Mouse (Mus musculus) liver, embryonic 16.5 days (tissue): ENCODE measurements around the gene Ackr4. TPM values are rescaled to one million over a fixed set of nuclear protein-coding genes. Genes with fewer than 3 reads are reported as not detected.
A peak's percentile ranks its signal among the peaks of the same experiment; 100 is the strongest.

Experiments used
- ATAC-seq: fragments of 200-750 bp; cut with Nextera tagmentation; 2 replicates; pipeline ENCODE4 v1.8.0; 2017; ENCODE audit warnings: low read depth, mild to moderate bottlenecking, moderate number of reproducible peaks, moderate library complexity
- H3K27ac ChIP-seq: fragments of 300-500 bp; sonication (generic); 2 replicates; pipeline ENCODE4 v1.5.1; 2014; ENCODE audit warnings: mild to moderate bottlenecking, low read length
- H3K27me3 ChIP-seq: fragments of 300-500 bp; sonication (generic); 2 replicates; pipeline ENCODE4 v1.6.1; 2014; ENCODE audit warnings: low read depth, low read length, mixed read lengths; ENCODE audit not compliant: control insufficient read depth, insufficient read depth
- H3K36me3 ChIP-seq: fragments of 300-500 bp; sonication (generic); 2 replicates; pipeline ENCODE4 v1.6.1; 2014; ENCODE audit warnings: mild to moderate bottlenecking; ENCODE audit not compliant: control insufficient read depth, insufficient read depth
- H3K4me1 ChIP-seq: fragments of 300-500 bp; sonication (generic); 2 replicates; pipeline ENCODE4 v1.6.1; 2014; ENCODE audit warnings: low read depth, low read length, mixed read lengths; ENCODE audit not compliant: control insufficient read depth
- H3K4me2 ChIP-seq: fragments of 300-500 bp; sonication (generic); 2 replicates; pipeline ENCODE4 v1.6.1; 2014; ENCODE audit warnings: low read depth, low read length, mixed read lengths
- H3K4me3 ChIP-seq: fragments of 300-500 bp; sonication (generic); 2 replicates; pipeline ENCODE4 v1.5.1; 2014; ENCODE audit warnings: low read depth, mild to moderate bottlenecking, low read length
- H3K9ac ChIP-seq: fragments of 300-500 bp; sonication (generic); 2 replicates; pipeline ENCODE4 v1.6.1; 2014; ENCODE audit warnings: low read depth, low read length
- H3K9me3 ChIP-seq: fragments of 300-500 bp; sonication (generic); replicated peaks from 2 replicates; pipeline ENCODE4 v1.6.1; 2016; ENCODE audit warnings: low read length; ENCODE audit not compliant: control insufficient read depth
- WGBS: fragments of 180-500 bp; shearing (Covaris S2); extraction: QIAGEN DNeasy Blood & Tissue Kit; methylation state at CpG from one replicate; pipeline ENCODE4 v1.1.7; 2014; ENCODE audit not compliant: insufficient replicate concordance; 5-methylcytosine and 5-hydroxymethylcytosine counted together
- polyA plus RNA-seq: library from polyadenylated mRNA; unstranded; fragments of >200 nt; fragmentation: Nextera tagmentation; extraction: Ambion mirVana; gene quantifications from 2 replicates; pipeline ENCODE4 v1.2.1, GENCODE M21; 2015

Gene Ackr4
- polyA plus RNA-seq, 1 experiment from 2014 or later, result 1.5 TPM

DNA sequence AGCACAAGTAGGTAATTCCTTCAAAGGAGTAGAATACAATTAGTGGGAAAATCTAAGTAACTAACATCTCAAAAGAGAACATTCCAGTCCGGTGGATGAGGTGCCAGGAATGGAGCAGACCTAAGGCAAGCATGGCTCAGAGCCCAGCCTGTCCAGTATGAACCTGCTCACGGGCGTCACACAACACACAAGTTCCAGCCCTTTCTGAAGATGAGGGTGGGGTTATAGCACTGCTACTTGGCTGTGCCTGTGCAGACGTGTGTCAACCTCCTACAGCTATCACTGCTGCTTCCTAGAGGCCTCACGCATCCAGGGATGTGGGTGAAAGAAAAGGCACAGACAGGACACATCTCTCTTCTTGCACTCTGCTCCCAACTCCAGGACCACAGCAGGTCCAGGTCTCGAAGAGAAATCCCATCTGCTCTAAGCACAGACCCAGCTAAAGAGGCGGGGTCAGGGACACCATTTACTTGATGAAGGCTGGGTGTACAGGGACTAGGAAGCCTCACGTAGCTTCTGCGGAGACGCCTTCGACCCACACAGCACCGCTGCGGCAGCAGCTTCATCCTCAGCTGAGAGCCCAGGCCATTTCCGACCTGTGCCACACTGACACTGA, 28.5 kb upstream of the Ackr4 start:
- 81% methylated on average over 14 of the region's 14 CpGs for WGBS
- no peaks in the 10 kb centered on the region for H3K9me3 ChIP-seq
- H3K36me3 ChIP-seq, result peaks cover 29% of the 10 kb centered on the region
- no peak overlapping the region for H3K4me3 ChIP-seq
- no peaks in the 10 kb centered on the region for H3K27me3 ChIP-seq
- ATAC-seq, result no peak
- H3K27ac ChIP-seq, result no peak overlapping the region
- no peaks in the 10 kb centered on the region for H3K4me1 ChIP-seq
- no peak overlapping the region for H3K4me2 ChIP-seq
- H3K9ac ChIP-seq, result no peak overlapping the region

DNA sequence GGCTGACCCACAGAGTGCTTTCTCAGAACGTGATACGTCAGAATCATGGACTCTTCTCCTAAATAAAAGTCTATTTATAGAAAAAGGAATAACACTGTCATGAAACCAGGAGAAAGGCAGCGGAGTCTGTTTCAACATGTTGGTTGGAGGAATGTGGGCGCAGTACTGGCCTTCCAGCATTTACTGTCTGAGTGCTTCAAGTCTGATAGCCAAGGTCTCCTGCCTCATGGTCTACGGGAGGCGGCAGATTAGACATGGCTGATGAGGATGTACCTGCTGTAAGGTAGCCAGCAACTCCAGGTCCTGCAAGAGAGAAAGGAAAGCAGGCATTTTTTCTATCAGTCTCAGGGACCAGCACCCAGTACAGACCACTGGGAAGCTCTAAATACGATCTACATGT, 25.4 kb upstream of the Ackr4 start:
- Histone ChIP-seq H3K36me3 (peaks cover 27% of the 10 kb centered on the region), H3K9me3 (no peaks in the 10 kb centered on the region), H3K4me1 (no peaks in the 10 kb centered on the region), H3K4me2 (no peak overlapping the region), H3K9ac (no peak overlapping the region), H3K27ac (no peak overlapping the region), H3K4me3 (no peak overlapping the region), H3K27me3 (no peaks in the 10 kb centered on the region)
- WGBS, result 84% methylated on average over 7 of the region's 7 CpGs
- no peak for ATAC-seq

DNA sequence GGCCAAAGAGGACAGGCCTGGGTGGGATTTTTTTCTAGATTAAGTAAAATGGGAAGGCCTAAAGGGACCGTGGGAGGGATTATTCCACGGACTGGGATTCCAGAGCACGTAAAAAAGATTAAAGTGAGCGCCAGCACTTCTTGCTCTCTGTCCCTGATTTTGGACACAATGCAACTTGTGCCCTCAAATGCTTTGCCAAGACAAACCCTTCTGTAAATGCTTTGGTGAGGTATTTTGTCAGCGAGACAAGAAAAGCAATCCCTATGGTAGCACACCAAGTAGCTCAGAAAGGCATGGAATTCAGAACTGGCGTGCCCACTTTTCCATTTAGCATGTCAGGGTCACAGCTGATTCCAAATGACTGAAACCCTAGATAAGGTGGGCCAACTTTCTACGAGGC, 22.2 kb upstream of the Ackr4 start:
- Histone ChIP-seq H3K4me1 (no peaks in the 10 kb centered on the region), H3K4me2 (no peak overlapping the region), H3K27ac (no peak overlapping the region), H3K4me3 (no peak overlapping the region), H3K27me3 (no peaks in the 10 kb centered on the region), H3K9ac (no peak overlapping the region), H3K36me3 (peaks cover 6% of the 10 kb centered on the region), H3K9me3 (no peaks in the 10 kb centered on the region)
- ATAC-seq, result no peak
- 73% methylated on average over 7 of the region's 7 CpGs for WGBS

DNA sequence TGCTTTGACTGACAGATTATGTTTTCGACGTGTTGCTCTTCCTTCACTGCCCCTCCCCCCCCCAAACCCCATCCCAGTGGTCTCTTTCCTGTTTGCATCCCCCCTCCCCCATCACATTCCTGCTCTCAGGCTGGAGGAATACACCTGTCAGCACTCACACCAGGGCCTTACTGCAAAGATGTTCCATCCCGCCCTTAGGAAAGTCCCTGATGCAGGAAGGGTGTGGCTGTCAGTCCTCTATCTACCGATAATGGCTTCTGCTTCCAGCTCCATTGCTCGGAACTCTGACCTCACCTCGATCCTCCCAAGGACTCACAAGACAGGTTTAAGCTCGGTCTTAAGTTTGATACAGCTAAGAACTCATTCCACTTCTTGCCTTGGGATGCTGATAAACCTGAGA, 19.9 kb upstream of the Ackr4 start:
- H3K9me3 ChIP-seq, result no peaks in the 10 kb centered on the region
- WGBS, result 72% methylated on average over 7 of the region's 7 CpGs
- ATAC-seq, result no peak
- no peak overlapping the region for H3K4me3 ChIP-seq
- H3K27ac ChIP-seq, result no peak overlapping the region
- no peaks in the 10 kb centered on the region for H3K4me1 ChIP-seq
- peaks cover 2% of the 10 kb centered on the region; the same call in 1 of the 2 replicates for H3K36me3 ChIP-seq
- no peak overlapping the region for H3K4me2 ChIP-seq
- H3K9ac ChIP-seq, result no peak overlapping the region
- no peaks in the 10 kb centered on the region for H3K27me3 ChIP-seq

DNA sequence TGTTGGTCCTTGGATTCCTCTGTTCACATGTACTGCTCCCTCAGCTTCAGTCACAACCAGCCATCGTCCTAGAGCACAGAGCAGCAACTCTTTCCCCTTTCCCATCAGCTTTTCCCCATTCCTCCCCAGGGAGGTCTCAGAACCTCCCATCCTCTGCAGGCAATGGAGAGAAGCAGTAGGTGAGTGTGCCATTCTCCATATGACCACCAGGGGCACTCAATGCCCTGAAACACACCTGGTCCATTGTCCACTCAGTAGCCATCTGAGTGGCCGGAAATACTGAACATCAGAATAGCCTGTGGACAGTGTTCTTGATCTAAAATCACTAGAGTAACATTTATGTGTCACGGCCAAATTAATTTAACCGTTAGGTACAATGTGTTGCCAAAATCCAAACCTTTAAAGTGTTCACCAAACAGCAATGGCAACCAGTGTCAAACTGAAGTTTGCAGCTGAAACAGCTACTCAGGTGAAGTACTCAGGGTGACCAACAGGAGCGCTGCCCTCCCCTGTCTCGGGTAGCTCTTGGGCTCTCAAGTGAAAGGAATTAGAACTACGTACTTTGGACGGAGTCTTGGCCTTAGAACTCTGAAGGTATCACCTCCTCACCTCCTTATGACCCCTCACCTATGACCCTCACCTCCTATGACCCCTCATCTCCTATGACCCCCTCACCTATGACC, 17.7 kb upstream of the Ackr4 start:
- Histone ChIP-seq H3K9ac (no peak overlapping the region), H3K36me3 (no peaks in the 10 kb centered on the region), H3K27ac (no peak overlapping the region), H3K4me1 (no peaks in the 10 kb centered on the region), H3K4me2 (no peak overlapping the region), H3K27me3 (no peaks in the 10 kb centered on the region), H3K9me3 (no peaks in the 10 kb centered on the region), H3K4me3 (no peak overlapping the region)
- no peak for ATAC-seq
- WGBS, result 63% methylated on average over 8 of the region's 8 CpGs

DNA sequence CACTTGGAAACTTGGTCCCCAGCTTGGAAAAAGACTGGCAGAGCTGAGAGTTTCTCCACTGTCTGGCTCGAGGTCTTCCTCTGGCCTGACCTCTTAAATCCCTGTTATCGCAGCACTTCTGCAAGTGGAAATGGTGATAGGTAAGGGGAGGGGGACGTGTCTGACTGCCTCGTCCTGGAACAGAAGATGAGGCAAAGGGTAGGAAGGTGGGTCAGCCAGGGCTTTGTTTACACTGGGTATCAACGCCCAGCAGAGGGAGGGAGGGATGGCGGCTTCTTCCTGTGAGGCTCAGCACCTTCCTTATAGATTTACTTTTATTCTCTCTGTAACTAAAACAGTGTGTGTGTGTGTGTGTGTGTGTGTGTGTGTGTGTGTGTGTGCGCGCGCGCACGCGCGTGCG, 16.1 kb upstream of the Ackr4 start:
- H3K9me3 ChIP-seq, result no peaks in the 10 kb centered on the region
- no peaks in the 10 kb centered on the region for H3K4me1 ChIP-seq
- no peak overlapping the region for H3K27ac ChIP-seq
- no peak overlapping the region for H3K9ac ChIP-seq
- H3K4me3 ChIP-seq, result no peak overlapping the region
- H3K4me2 ChIP-seq, result no peak overlapping the region
- H3K36me3 ChIP-seq, result no peaks in the 10 kb centered on the region
- ATAC-seq, result 0 out of 2 replicates have a peak, but pooled peaks have one; percentile 27
- WGBS, result 71% methylated on average over 14 of the region's 14 CpGs
- no peaks in the 10 kb centered on the region for H3K27me3 ChIP-seq

DNA sequence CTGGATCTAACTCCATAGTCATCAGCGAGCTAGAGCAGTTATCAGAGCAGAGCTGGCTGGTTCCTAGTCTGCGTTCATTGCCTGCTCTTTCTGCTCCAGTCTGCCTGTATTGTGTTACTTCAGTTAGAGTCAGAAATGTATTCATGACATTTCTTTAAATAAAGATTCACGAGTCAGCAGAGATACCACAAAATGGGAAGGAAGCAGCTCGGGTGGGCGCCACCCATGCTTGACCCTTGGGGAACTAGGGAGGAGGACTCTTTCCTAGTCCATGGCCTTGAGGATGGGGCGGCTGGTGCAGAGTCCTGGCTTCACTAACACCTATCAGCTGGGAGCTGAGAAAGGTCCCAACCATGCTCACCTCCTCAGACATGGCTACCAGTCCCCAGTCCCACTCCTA, 13.6 kb upstream of the Ackr4 start:
- 49% methylated on average over 6 of the region's 6 CpGs for WGBS
- H3K4me2 ChIP-seq, result no peak overlapping the region
- H3K9me3 ChIP-seq, result no peaks in the 10 kb centered on the region
- no peaks in the 10 kb centered on the region for H3K4me1 ChIP-seq
- no peak for ATAC-seq
- no peaks in the 10 kb centered on the region for H3K27me3 ChIP-seq
- H3K4me3 ChIP-seq, result no peak overlapping the region
- H3K36me3 ChIP-seq, result no peaks in the 10 kb centered on the region
- no peak overlapping the region for H3K27ac ChIP-seq
- H3K9ac ChIP-seq, result no peak overlapping the region

DNA sequence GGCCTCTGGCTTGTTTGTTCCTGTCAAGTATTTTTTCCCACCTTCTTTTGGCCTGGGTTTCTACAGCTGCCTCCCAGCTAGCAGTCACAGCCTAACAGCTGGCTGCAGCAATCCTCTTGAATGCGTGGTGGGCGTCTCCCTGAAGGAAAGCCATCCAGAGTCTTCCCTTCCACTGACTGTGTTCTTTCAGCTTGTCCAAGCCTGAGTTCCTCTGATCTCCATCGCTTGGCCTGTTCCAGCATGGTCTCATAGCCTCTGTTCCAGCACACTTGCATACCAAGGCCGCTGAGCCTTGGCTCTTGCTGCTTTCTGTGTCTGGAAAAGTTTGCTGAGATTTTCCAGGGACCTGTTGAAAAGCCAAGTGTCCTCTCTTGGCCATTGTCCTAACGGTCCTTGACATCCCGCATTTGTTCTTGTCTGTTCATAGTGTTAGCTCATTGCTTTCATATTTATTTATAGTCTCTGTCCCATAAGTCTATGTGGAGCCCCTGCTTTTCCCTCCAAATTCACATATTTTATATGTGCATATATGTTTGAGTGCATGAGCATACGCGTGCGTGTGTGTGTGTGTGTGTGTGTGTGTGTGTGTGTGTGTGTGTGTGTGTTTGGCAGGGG, 3.5 kb upstream of the Ackr4 start:
- Histone ChIP-seq H3K36me3 (no peaks in the 10 kb centered on the region), H3K9me3 (no peaks in the 10 kb centered on the region), H3K9ac (no peak overlapping the region), H3K4me3 (no peak overlapping the region), H3K27ac (no peak overlapping the region), H3K27me3 (no peaks in the 10 kb centered on the region), H3K4me1 (no peaks in the 10 kb centered on the region), H3K4me2 (no peak overlapping the region)
- 0 out of 2 replicates have a peak, but pooled peaks have one; percentile 19 for ATAC-seq
- 68% methylated on average over 9 of the region's 9 CpGs for WGBS

DNA sequence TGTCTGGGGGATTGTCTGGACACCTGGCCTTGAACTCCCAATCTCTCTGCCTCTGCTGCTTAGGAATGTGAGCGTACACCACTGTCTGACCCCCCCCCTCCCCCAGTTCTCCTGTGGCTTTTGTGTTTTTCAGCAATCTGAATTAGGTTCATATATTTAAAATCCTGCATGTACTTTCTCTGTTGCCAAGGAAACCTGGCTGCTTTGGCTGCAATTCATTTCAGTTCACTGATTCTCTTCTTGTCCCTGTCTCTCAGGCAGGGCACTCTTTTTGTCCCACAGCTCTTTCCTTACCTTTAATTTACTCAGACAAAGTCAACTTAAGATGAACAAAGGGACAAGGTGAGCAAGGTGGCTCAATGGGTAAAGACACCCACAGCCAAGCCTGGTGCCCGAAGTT, 1.4 kb upstream of the Ackr4 start:
- Histone ChIP-seq H3K27me3 (no peaks in the 10 kb centered on the region), H3K27ac (no peak overlapping the region), H3K9me3 (no peaks in the 10 kb centered on the region), H3K4me3 (no peak overlapping the region), H3K4me1 (no peaks in the 10 kb centered on the region), H3K4me2 (no peak overlapping the region), H3K36me3 (no peaks in the 10 kb centered on the region; the same call in 1 of the 2 replicates), H3K9ac (no peak overlapping the region)
- no peak for ATAC-seq
- WGBS, result 56% methylated on average over 2 of the region's 2 CpGs
